Mouse (Mus musculus): ENCODE data around the gene Diaph3. TPM values are rescaled to one million over a fixed set of nuclear protein-coding genes. Genes with fewer than 3 reads are reported as not detected.
A peak's percentile ranks its signal among the peaks of the same experiment; 100 is the strongest.

Gene Diaph3
- total RNA-seq (2017) = 71.4 and 90.1 TPM in 2 replicates

GRCm38 (mm10) chr14:87140963-87141486, at the start of gene Diaph3:
Diaph3 (minus strand) TSS chr14:87141235.
- ATAC-seq (replicated peaks in 1 of 2; ENCODE audit: insufficient read depth in 1 of 2, low FRiP score in 2 of 2, low TSS enrichment in 1 of 2, low read depth in 1 of 2, poor library complexity in 2 of 2, severe bottlenecking in 2 of 2) = peak; percentile 98 to 99

GRCm38 (mm10) chr14:87190685-87191084, 49.6 kb upstream of the Diaph3 start:
- ATAC-seq (replicated peaks in 1 of 2; ENCODE audit: insufficient read depth in 1 of 2, low FRiP score in 2 of 2, low TSS enrichment in 1 of 2, low read depth in 1 of 2, poor library complexity in 2 of 2, severe bottlenecking in 2 of 2) = peak; percentile 67 to 77; a peak in 3 of 4 replicates

GRCm38 (mm10) chr14:87171577-87171976, 30.5 kb upstream of the Diaph3 start:
- ATAC-seq (replicated peaks in 1 of 2; ENCODE audit: insufficient read depth in 1 of 2, low FRiP score in 2 of 2, low TSS enrichment in 1 of 2, low read depth in 1 of 2, poor library complexity in 2 of 2, severe bottlenecking in 2 of 2) = no peak

- no peak for ATAC-seq (replicated peaks in 1 of 2; ENCODE audit: insufficient read depth in 1 of 2, low FRiP score in 2 of 2, low TSS enrichment in 1 of 2, low read depth in 1 of 2, poor library complexity in 2 of 2, severe bottlenecking in 2 of 2)
Measured at GRCm38 (mm10) chr14:87169151-87169550, 28.1 kb upstream of the Diaph3 start.

DNA sequence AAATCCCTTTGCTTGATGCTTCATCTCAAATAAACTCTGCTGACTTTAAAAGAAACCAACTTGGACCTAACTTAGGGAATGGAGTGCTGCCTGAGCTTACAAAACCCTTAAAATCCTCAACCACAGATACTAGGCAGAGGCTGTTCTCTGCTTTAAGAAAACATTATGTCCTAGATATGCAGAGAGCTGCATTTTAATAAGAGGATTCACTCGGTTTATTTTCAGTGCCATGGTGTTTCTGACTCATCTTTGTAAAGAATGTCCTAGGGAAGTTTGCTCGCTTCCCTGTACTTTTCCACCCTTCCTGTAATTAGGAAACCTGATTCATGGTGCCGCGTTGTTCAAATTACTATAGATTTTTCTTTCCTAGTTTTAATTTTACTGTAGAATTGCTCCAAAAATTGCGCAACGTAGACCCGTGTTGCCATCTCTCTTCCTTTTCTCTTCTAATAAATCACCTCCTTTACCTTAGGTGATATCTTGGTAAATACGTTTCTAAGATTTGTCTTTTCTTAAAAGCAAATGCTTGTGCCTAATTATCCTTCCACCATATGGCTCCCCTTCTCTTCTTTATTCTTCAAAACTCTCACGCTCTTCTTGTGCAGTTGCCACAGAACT, 14.7 kb upstream of the Diaph3 start:
- no peak for ATAC-seq (replicated peaks in 1 of 2; ENCODE audit: insufficient read depth in 1 of 2, low FRiP score in 2 of 2, low TSS enrichment in 1 of 2, low read depth in 1 of 2, poor library complexity in 2 of 2, severe bottlenecking in 2 of 2)

DNA sequence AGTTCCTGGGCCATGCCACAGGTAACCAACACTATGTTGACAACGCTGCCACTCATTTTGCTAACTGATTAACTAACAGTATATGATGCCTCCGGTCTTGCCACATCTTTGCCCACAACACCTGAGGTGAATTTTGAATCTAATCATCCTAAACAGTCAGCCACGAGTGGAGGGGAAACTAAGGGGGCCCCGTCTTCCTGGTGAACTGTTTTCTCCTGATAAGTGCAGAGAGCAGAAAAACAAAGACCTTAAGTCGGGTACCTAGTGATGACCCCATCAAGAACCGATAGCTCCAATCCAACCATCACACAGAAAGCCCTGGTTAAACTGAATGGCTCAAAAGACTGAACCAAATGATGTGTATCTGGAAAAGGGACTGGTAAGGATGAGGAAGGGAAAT, 8.6 kb upstream of the Diaph3 start:
- 0 out of 4 replicates have a peak, but pooled peaks of 1 of the 2 experiments have one; percentile 22 for ATAC-seq (replicated peaks in 1 of 2; ENCODE audit: insufficient read depth in 1 of 2, low FRiP score in 2 of 2, low TSS enrichment in 1 of 2, low read depth in 1 of 2, poor library complexity in 2 of 2, severe bottlenecking in 2 of 2)

- ATAC-seq (replicated peaks in 1 of 2; ENCODE audit: insufficient read depth in 1 of 2, low FRiP score in 2 of 2, low TSS enrichment in 1 of 2, low read depth in 1 of 2, poor library complexity in 2 of 2, severe bottlenecking in 2 of 2) = no peak
Measured at GRCm38 (mm10) chr14:87146704-87147103, 5.7 kb upstream of the Diaph3 start.

- no peak for ATAC-seq (replicated peaks in 1 of 2; ENCODE audit: insufficient read depth in 1 of 2, low FRiP score in 2 of 2, low TSS enrichment in 1 of 2, low read depth in 1 of 2, poor library complexity in 2 of 2, severe bottlenecking in 2 of 2)
Measured at GRCm38 (mm10) chr14:87145351-87145750, 4.3 kb upstream of the Diaph3 start.

GRCm38 (mm10) chr14:87141777-87142176, 742 bp upstream of the Diaph3 start:
- ATAC-seq (replicated peaks in 1 of 2; ENCODE audit: insufficient read depth in 1 of 2, low FRiP score in 2 of 2, low TSS enrichment in 1 of 2, low read depth in 1 of 2, poor library complexity in 2 of 2, severe bottlenecking in 2 of 2) = no peak

- peak; percentile 3 to 36; a peak in 3 of 4 replicates for ATAC-seq (replicated peaks in 1 of 2; ENCODE audit: insufficient read depth in 1 of 2, low FRiP score in 2 of 2, low TSS enrichment in 1 of 2, low read depth in 1 of 2, poor library complexity in 2 of 2, severe bottlenecking in 2 of 2)
Measured at GRCm38 (mm10) chr14:87140327-87140962, 590 bp downstream of the Diaph3 start.

DNA sequence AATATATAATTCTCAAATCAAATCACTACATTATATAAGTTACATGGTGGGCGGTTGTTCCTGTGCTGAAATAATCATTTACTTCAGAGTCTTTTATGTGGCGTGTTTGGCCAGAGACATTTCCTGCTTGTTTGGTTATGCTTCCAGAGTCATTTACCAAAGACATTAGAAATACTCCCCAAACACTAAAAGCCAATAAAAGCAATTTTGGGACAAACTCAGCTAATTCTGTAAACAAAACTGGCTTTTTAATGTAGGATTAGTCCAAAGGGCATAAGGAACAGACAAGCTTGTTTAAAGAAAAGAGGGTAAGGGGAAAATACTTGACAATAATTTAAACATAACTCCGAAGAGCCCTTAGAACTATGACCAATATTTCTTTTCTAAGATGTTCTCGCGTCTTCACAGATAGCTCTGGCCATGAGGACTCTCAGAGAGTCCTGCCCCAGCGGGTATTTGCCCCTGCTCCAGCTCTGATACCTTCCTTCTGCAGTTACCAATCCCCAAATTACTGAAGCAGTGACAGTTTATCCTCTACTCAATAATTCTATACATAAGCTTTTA, 14.9 kb downstream of the Diaph3 start:
- no peak for ATAC-seq (replicated peaks in 1 of 2; ENCODE audit: insufficient read depth in 1 of 2, low FRiP score in 2 of 2, low TSS enrichment in 1 of 2, low read depth in 1 of 2, poor library complexity in 2 of 2, severe bottlenecking in 2 of 2)

DNA sequence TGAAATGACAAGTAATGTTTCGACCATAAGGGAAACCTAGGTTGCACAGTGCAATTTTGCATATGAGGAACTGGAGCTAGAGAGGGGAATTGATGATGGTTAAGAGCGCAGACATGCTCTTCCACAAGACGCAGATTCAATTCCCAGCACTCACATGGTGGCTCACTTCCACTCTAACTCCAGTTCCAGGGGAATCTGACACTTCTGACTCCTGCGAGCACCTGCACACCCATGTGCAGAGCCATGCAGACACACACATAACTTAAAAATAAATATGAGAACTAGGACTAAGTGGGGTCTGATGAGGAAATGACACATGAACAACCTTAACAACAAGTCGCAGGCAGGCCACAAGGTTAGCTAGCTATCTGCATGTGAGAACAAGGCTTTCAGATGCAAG, 15.5 kb downstream of the Diaph3 start:
- ATAC-seq (replicated peaks in 1 of 2; ENCODE audit: insufficient read depth in 1 of 2, low FRiP score in 2 of 2, low TSS enrichment in 1 of 2, low read depth in 1 of 2, poor library complexity in 2 of 2, severe bottlenecking in 2 of 2) = peak; percentile 63 to 65

DNA sequence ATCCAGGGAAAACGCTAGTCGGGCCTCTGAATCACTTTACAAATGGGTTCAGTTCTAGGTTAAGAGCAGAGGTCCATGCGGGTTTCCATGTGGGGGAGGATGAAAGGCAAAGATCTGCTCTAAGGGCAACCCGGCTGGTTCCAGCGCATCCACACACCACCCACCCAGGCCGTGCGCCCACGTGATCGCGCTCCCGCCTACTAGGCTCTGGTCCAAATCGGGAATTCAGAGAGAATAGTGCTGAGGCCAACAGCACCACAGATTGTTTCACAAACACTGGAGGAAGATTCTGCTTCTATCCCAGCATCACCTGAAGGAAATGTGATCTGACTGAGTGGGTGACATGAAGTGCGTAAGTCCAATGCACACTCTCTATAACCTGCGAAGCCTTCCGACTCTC, 17.9 kb downstream of the Diaph3 start:
- no peak for ATAC-seq (replicated peaks in 1 of 2; ENCODE audit: insufficient read depth in 1 of 2, low FRiP score in 2 of 2, low TSS enrichment in 1 of 2, low read depth in 1 of 2, poor library complexity in 2 of 2, severe bottlenecking in 2 of 2)

- no peak for ATAC-seq (replicated peaks in 1 of 2; ENCODE audit: insufficient read depth in 1 of 2, low FRiP score in 2 of 2, low TSS enrichment in 1 of 2, low read depth in 1 of 2, poor library complexity in 2 of 2, severe bottlenecking in 2 of 2)
Measured at GRCm38 (mm10) chr14:87121868-87122267, 19.2 kb downstream of the Diaph3 start.

DNA sequence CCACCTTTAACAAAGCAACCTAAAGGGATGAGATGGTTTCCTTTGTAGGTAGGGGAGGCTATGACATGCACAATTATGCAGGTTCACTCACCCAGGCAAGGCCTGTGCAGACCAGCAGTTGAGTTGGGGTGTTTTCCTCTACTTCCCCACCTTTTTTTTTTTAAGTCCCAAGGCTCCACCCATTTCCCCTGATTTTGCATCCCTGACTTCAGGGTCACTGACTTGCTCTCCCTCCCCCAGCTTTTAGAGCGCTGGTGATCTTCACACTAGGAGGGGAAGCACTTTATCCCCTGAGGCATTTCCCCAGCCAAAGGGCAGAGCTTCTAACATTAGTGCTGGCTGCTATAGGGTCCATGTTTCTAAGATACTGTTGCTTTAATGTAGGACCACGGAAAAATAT, 30.4 kb downstream of the Diaph3 start:
- peak in 1 of 2 experiments; percentile 37; a peak in 2 of 4 replicates for ATAC-seq (replicated peaks in 1 of 2; ENCODE audit: insufficient read depth in 1 of 2, low FRiP score in 2 of 2, low TSS enrichment in 1 of 2, low read depth in 1 of 2, poor library complexity in 2 of 2, severe bottlenecking in 2 of 2)

GRCm38 (mm10) chr14:87099380-87100088, 41.5 kb downstream of the Diaph3 start:
- ATAC-seq (replicated peaks in 1 of 2; ENCODE audit: insufficient read depth in 1 of 2, low FRiP score in 2 of 2, low TSS enrichment in 1 of 2, low read depth in 1 of 2, poor library complexity in 2 of 2, severe bottlenecking in 2 of 2) = no peak

GRCm38 (mm10) chr14:87098093-87098492, 42.9 kb downstream of the Diaph3 start:
- ATAC-seq (replicated peaks in 1 of 2; ENCODE audit: insufficient read depth in 1 of 2, low FRiP score in 2 of 2, low TSS enrichment in 1 of 2, low read depth in 1 of 2, poor library complexity in 2 of 2, severe bottlenecking in 2 of 2) = no peak

DNA sequence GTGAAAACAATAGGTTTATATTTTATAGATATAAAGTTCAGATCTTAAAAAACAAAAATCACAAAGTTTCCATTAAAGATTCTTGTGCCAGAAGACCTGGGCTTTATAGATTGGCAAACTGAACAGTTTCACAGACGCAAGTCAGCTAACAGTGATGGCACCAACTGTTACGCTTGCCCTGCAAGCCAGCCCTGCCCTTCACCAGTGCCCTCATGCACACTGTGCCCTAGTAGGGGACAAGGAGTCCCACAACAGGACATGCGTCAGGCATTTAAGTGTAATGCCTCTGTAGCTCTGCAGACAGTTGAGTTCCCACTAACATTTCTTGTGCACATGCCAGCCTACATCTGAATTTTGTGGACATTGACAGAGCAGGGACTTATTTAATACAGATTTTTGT, 49.5 kb downstream of the Diaph3 start:
- ATAC-seq (replicated peaks in 1 of 2; ENCODE audit: insufficient read depth in 1 of 2, low FRiP score in 2 of 2, low TSS enrichment in 1 of 2, low read depth in 1 of 2, poor library complexity in 2 of 2, severe bottlenecking in 2 of 2) = peak; percentile 42 to 70
